7 mouse cellular contexts compared by ENCODE assay signal in genomic region chr1:180604579-180604978, GRCm38 (mm10). TPM values are rescaled to one million over a fixed set of nuclear protein-coding genes. Genes with fewer than 3 reads are reported as not detected.
DNase-seq lines count a peak whose midpoint lies in the region; ATAC-seq and TF ChIP-seq lines count a peak whose summit lies in the region.

No protein-coding gene starts in this region.

- H3K4me1 ChIP-seq in limb, embryonic 15.5 days = 0 out of 2 replicates have a peak, but pooled peaks cover 3% of the 10 kb centered on the region
- H3K4me1 ChIP-seq in intestine, postnatal 0 days (replicated peaks; ENCODE audit: control insufficient read depth, insufficient read depth, low read length) = no peaks in the 10 kb centered on the region
- no peaks in the 10 kb centered on the region for H3K4me1 ChIP-seq in intestine, embryonic 16.5 days (ENCODE audit: control insufficient read depth, insufficient read depth, low read length)

- peaks cover 51% of the 10 kb centered on the region for H3K36me3 ChIP-seq in limb, embryonic 15.5 days
- peaks cover 20% of the 10 kb centered on the region for H3K36me3 ChIP-seq in intestine, postnatal 0 days (ENCODE audit: control insufficient read depth, insufficient read depth)
- peaks cover 9% of the 10 kb centered on the region; the same call in 1 of the 2 replicates for H3K36me3 ChIP-seq in intestine, embryonic 16.5 days (ENCODE audit: control insufficient read depth, insufficient read depth, low read length)

- H3K9me3 ChIP-seq in limb, embryonic 15.5 days = no peaks in the 10 kb centered on the region
- no peaks in the 10 kb centered on the region for H3K9me3 ChIP-seq in intestine, postnatal 0 days (ENCODE audit: control insufficient read depth)
- H3K9me3 ChIP-seq in intestine, embryonic 16.5 days (ENCODE audit: control insufficient read depth, low read length) = no peaks in the 10 kb centered on the region

- WGBS in limb, embryonic 15.5 days = 67% methylated on average over 4 of the region's 4 CpGs
- 70% methylated on average over 4 of the region's 4 CpGs for WGBS in intestine, postnatal 0 days
- WGBS in intestine, embryonic 16.5 days = 73% methylated on average over 4 of the region's 4 CpGs

- H3K4me2 ChIP-seq in limb, embryonic 15.5 days = no peak overlapping the region
- H3K4me2 ChIP-seq in intestine, postnatal 0 days (replicated peaks; ENCODE audit: low read depth) = no peak overlapping the region
- H3K4me2 ChIP-seq in intestine, embryonic 16.5 days (ENCODE audit: low read depth, low read length) = no peak overlapping the region

- DNase-seq in 3T3-L1 (ENCODE audit: low read depth, low spot score) (peak; percentile 7), adipocyte (ENCODE audit: low spot score) (peak; percentile 38)
- DNase-seq in frontal cortex, postnatal 10 days (ENCODE audit: low spot score in 2 of 2) = peak; percentile 59 to 66
- peak; percentile 55 to 72 for DNase-seq in heart, postnatal 14 days

- peak; percentile 56; the same call in 1 of the 2 replicates for ATAC-seq in limb, embryonic 15.5 days (ENCODE audit: insufficient number of reproducible peaks, low FRiP score, low TSS enrichment, low read depth)
- ATAC-seq in intestine, postnatal 0 days = no peak
- ATAC-seq in intestine, embryonic 16.5 days = no peak

- no peak for TF ChIP-seq CTCF in intestine, postnatal 0 days (IDR thresholded peaks at IDR 0.05; ENCODE audit: low read depth)

- H3K27me3 ChIP-seq in limb, embryonic 15.5 days = no peaks in the 10 kb centered on the region
- H3K27me3 ChIP-seq in intestine, postnatal 0 days (replicated peaks; ENCODE audit: control insufficient read depth, insufficient read depth, low read length) = no peaks in the 10 kb centered on the region
- no peaks in the 10 kb centered on the region for H3K27me3 ChIP-seq in intestine, embryonic 16.5 days (replicated peaks; ENCODE audit: control insufficient read depth, insufficient read depth, low read length)

- intact Hi-C loops in heart, postnatal 14 days (cut with DNase I) = no loop called here

- H3K27ac ChIP-seq in limb, embryonic 15.5 days = no peak overlapping the region
- H3K27ac ChIP-seq in intestine, postnatal 0 days (ENCODE audit: low read depth, low read length) = no peak overlapping the region
- H3K27ac ChIP-seq in intestine, embryonic 16.5 days (ENCODE audit: low read length) = no peak overlapping the region

- H3K4me3 ChIP-seq in limb, embryonic 15.5 days = no peak overlapping the region
- H3K4me3 ChIP-seq in intestine, postnatal 0 days (ENCODE audit: low read depth, low read length) = no peak overlapping the region
- no peak overlapping the region for H3K4me3 ChIP-seq in intestine, embryonic 16.5 days (ENCODE audit: low read length)

- no peak overlapping the region for H3K9ac ChIP-seq in limb, embryonic 15.5 days
- no peak overlapping the region for H3K9ac ChIP-seq in intestine, postnatal 0 days (ENCODE audit: low read depth, low read length)
- H3K9ac ChIP-seq in intestine, embryonic 16.5 days (ENCODE audit: low read depth, low read length) = no peak overlapping the region

RNA-seq across cellular contexts. Expression of gene Parp1, which starts 35.9 kb away (rescaled TPM):
- 10 to 100 TPM; 57.4 to 63.8 TPM for total RNA-seq in heart, postnatal 14 days (2021)
- 99.9 and 105 TPM in 2 replicates for polyA plus RNA-seq in limb, embryonic 15.5 days (2015; fragmentation: Nextera tagmentation; extraction: Ambion mirVana)
- polyA plus RNA-seq in intestine, postnatal 0 days (2015; fragmentation: Nextera tagmentation; extraction: Ambion mirVana) = 20.4 and 22.6 TPM in 2 replicates
- polyA plus RNA-seq in intestine, embryonic 16.5 days (2015; fragmentation: Nextera tagmentation; extraction: Ambion mirVana) = 90.2 and 93.8 TPM in 2 replicates

RNA-seq across cellular contexts. Expression of gene Lin9, which starts 36.4 kb away (rescaled TPM):
- total RNA-seq in heart, postnatal 14 days (2021) = 1 to 10 TPM; 3.8 to 4.1 TPM
- polyA plus RNA-seq in limb, embryonic 15.5 days (2015; fragmentation: Nextera tagmentation; extraction: Ambion mirVana) = 14.4 and 15.3 TPM in 2 replicates
- 4.3 and 4.5 TPM in 2 replicates for polyA plus RNA-seq in intestine, postnatal 0 days (2015; fragmentation: Nextera tagmentation; extraction: Ambion mirVana)
- polyA plus RNA-seq in intestine, embryonic 16.5 days (2015; fragmentation: Nextera tagmentation; extraction: Ambion mirVana) = 12.2 and 13.1 TPM in 2 replicates

Comparison
In these comparisons a context has a peak if more than half of its experiments do, and no peak if none do; other contexts are left out.
1. DNase-seq: peak in every context shown above with its lines; median percentile 64 in heart, postnatal 14 days; 62 in frontal cortex, postnatal 10 days; 38 in adipocyte; 7 in 3T3-L1.